Mouse (Mus musculus) embryonic facial prominence, embryonic 10.5 days (tissue): ENCODE measurements at regions not wholly inside any gene's neighbourhood (a gene's known extent, or its start where the extent isn't known, plus 50 kb on each side); places are given as distances from the start of the nearest gene placed in this dataset.

Source experiments
- DNase-seq: peaks from one replicate; pipeline ENCODE4 v3.0.0-alpha.2; 2017; ENCODE audit warnings: low spot score
- H3K27ac ChIP-seq: fragments of 300-500 bp; sonication (generic); replicated peaks from 2 replicates; pipeline ENCODE4 v1.5.1; 2016; ENCODE audit warnings: mild to moderate bottlenecking
- H3K27me3 ChIP-seq: fragments of 300-500 bp; sonication (generic); replicated peaks from 2 replicates; pipeline ENCODE4 v1.6.1; 2016; ENCODE audit warnings: low read depth, mild to moderate bottlenecking; ENCODE audit not compliant: poor library complexity, severe bottlenecking
- H3K36me3 ChIP-seq: fragments of 300-500 bp; sonication (generic); replicated peaks from 2 replicates; pipeline ENCODE4 v1.6.1; 2016; ENCODE audit warnings: mild to moderate bottlenecking, moderate library complexity
- H3K4me1 ChIP-seq: fragments of 300-500 bp; sonication (generic); 2 replicates; pipeline ENCODE4 v1.6.1; 2016
- H3K4me3 ChIP-seq: fragments of 300-500 bp; sonication (generic); 2 replicates; pipeline ENCODE4 v1.5.1; 2016; ENCODE audit warnings: mild to moderate bottlenecking, moderate library complexity
- H3K9me3 ChIP-seq: fragments of 300-500 bp; sonication (generic); 2 replicates; pipeline ENCODE4 v1.6.1; 2016; ENCODE audit warnings: mild to moderate bottlenecking
- WGBS: fragments of 180-500 bp; shearing (Covaris S2); methylation state at CpG from one replicate; pipeline ENCODE4 v1.1.7; 2016; 5-methylcytosine and 5-hydroxymethylcytosine counted together

- Histone ChIP-seq H3K9me3 (no peaks in the 10 kb centered on the region), H3K4me1 (no peaks in the 10 kb centered on the region), H3K27ac (no peak overlapping the region)
Measured at GRCm38 (mm10) chr2:170945401-170946105, 213.9 kb downstream of the Dok5 start.

GRCm38 (mm10) chr2:170946106-170946657 lies 214.6 kb downstream of the Dok5 start:
- Histone ChIP-seq H3K36me3 (no peaks in the 10 kb centered on the region), H3K27me3 (no peaks in the 10 kb centered on the region), H3K9me3 (no peaks in the 10 kb centered on the region), H3K4me3 (no peak overlapping the region), H3K27ac (no peak overlapping the region), H3K4me1 (no peaks in the 10 kb centered on the region)
- 85% methylated on average over 15 of the region's 15 CpGs for WGBS
- DNase-seq, result no peak

More at GRCm38 (mm10) chr2:170945401-170946105, 213.9 kb downstream of the Dok5 start:
- H3K4me3 ChIP-seq, result no peak overlapping the region
- H3K27me3 ChIP-seq, result no peaks in the 10 kb centered on the region
- 87% methylated on average over 16 of the region's 16 CpGs for whole genome bisulfite sequencing
- no peak for DNase-seq
- H3K36me3 ChIP-seq, result no peaks in the 10 kb centered on the region

- Histone ChIP-seq H3K4me3 (no peak overlapping the region), H3K27ac (no peak overlapping the region), H3K27me3 (no peaks in the 10 kb centered on the region), H3K36me3 (no peaks in the 10 kb centered on the region), H3K4me1 (no peaks in the 10 kb centered on the region), H3K9me3 (no peaks in the 10 kb centered on the region)
- no peak for DNase-seq
- WGBS, result 93% methylated on average over 8 of the region's 8 CpGs
Measured at GRCm38 (mm10) chr2:170947236-170947635, 215.6 kb downstream of the Dok5 start.

GRCm38 (mm10) chr2:170954626-170955025 lies 223.0 kb downstream of the Dok5 start:
- 90% methylated on average over 17 of the region's 17 CpGs for WGBS
- no peaks in the 10 kb centered on the region for H3K9me3 ChIP-seq
- no peaks in the 10 kb centered on the region for H3K36me3 ChIP-seq
- no peak overlapping the region for H3K27ac ChIP-seq
- no peak for DNase-seq
- H3K27me3 ChIP-seq, result no peaks in the 10 kb centered on the region
- no peaks in the 10 kb centered on the region for H3K4me1 ChIP-seq
- H3K4me3 ChIP-seq, result no peak overlapping the region

GRCm38 (mm10) chr2:170956766-170957165 lies 225.2 kb downstream of the Dok5 start:
- H3K27ac ChIP-seq, result no peak overlapping the region
- no peaks in the 10 kb centered on the region for H3K36me3 ChIP-seq
- H3K27me3 ChIP-seq, result no peaks in the 10 kb centered on the region
- no peak overlapping the region for H3K4me3 ChIP-seq
- DNase-seq, result no peak
- H3K4me1 ChIP-seq, result no peaks in the 10 kb centered on the region
- 76% methylated on average over 3 of the region's 3 CpGs for WGBS
- no peaks in the 10 kb centered on the region for H3K9me3 ChIP-seq

- Histone ChIP-seq H3K9me3 (no peaks in the 10 kb centered on the region), H3K36me3 (no peaks in the 10 kb centered on the region), H3K27me3 (no peaks in the 10 kb centered on the region), H3K4me1 (no peaks in the 10 kb centered on the region), H3K27ac (no peak overlapping the region), H3K4me3 (no peak overlapping the region)
- DNase-seq, result no peak
- 87% methylated on average over 4 of the region's 4 CpGs for WGBS
Measured at GRCm38 (mm10) chr2:170960396-170960795, 228.8 kb downstream of the Dok5 start.

GRCm38 (mm10) chr2:170962481-170962880 lies 230.9 kb downstream of the Dok5 start:
- Histone ChIP-seq H3K4me1 (no peaks in the 10 kb centered on the region), H3K36me3 (no peaks in the 10 kb centered on the region), H3K9me3 (no peaks in the 10 kb centered on the region), H3K4me3 (no peak overlapping the region), H3K27me3 (no peaks in the 10 kb centered on the region), H3K27ac (no peak overlapping the region)
- WGBS, result 78% methylated on average over 4 of the region's 4 CpGs
- DNase-seq, result no peak

- WGBS, result 69% methylated on average over 3 of the region's 3 CpGs
- Histone ChIP-seq H3K4me1 (peaks cover 6% of the 10 kb centered on the region; the same call in 1 of the 2 replicates), H3K9me3 (no peaks in the 10 kb centered on the region), H3K27me3 (no peaks in the 10 kb centered on the region), H3K4me3 (no peak overlapping the region), H3K36me3 (no peaks in the 10 kb centered on the region), H3K27ac (0 out of 2 replicates have a peak overlapping the region, but pooled peaks have one; percentile 48)
- DNase-seq, result peak; percentile 16
Measured at GRCm38 (mm10) chr2:170969430-170969829, 237.8 kb downstream of the Dok5 start.

- DNase-seq, result no peak
- no peak overlapping the region for H3K27ac ChIP-seq
- 0 out of 2 replicates have a peak, but pooled peaks cover 2% of the 10 kb centered on the region for H3K9me3 ChIP-seq
- H3K27me3 ChIP-seq, result no peaks in the 10 kb centered on the region
- no peak overlapping the region for H3K4me3 ChIP-seq
- H3K36me3 ChIP-seq, result no peaks in the 10 kb centered on the region
- H3K4me1 ChIP-seq, result no peaks in the 10 kb centered on the region
- 77% methylated on average over 1 of the region's 1 CpGs for WGBS
Measured at GRCm38 (mm10) chr2:170985357-170985756, 253.8 kb downstream of the Dok5 start.

GRCm38 (mm10) chr2:170998378-170998777 lies 266.8 kb downstream of the Dok5 start:
- Histone ChIP-seq H3K36me3 (no peaks in the 10 kb centered on the region), H3K27me3 (no peaks in the 10 kb centered on the region), H3K4me1 (no peaks in the 10 kb centered on the region), H3K4me3 (no peak overlapping the region), H3K9me3 (no peaks in the 10 kb centered on the region), H3K27ac (no peak overlapping the region)
- 92% methylated on average over 6 of the region's 6 CpGs for WGBS
- no peak for DNase-seq

GRCm38 (mm10) chr2:171000165-171000564 lies 268.6 kb downstream of the Dok5 start:
- DNase-seq, result no peak
- WGBS, result 89% methylated on average over 3 of the region's 3 CpGs

GRCm38 (mm10) chr2:171028481-171028880 lies 296.9 kb downstream of the Dok5 start:
- no peak for DNase-seq
- Histone ChIP-seq H3K4me3 (no peak overlapping the region), H3K9me3 (no peaks in the 10 kb centered on the region), H3K27me3 (no peaks in the 10 kb centered on the region), H3K27ac (no peak overlapping the region), H3K36me3 (no peaks in the 10 kb centered on the region), H3K4me1 (peaks cover 2% of the 10 kb centered on the region; the same call in 1 of the 2 replicates)
- WGBS, result 79% methylated on average over 8 of the region's 8 CpGs

More at GRCm38 (mm10) chr2:171000165-171000564, 268.6 kb downstream of the Dok5 start:
- Histone ChIP-seq H3K4me3 (no peak overlapping the region), H3K36me3 (no peaks in the 10 kb centered on the region), H3K27me3 (no peaks in the 10 kb centered on the region), H3K9me3 (no peaks in the 10 kb centered on the region), H3K27ac (no peak overlapping the region), H3K4me1 (no peaks in the 10 kb centered on the region)
